Mouse (Mus musculus): ENCODE measurements around the gene Zfp871. TPM values are rescaled to one million over a fixed set of nuclear protein-coding genes. Genes with fewer than 3 reads are reported as not detected.

The Zfp871 gene
- polyA plus RNA-seq (2014; fragmentation: Nextera tagmentation; extraction: Ambion mirVana) = 45.8 and 48.1 TPM in 2 replicates

- peaks cover 13% of the 10 kb centered on the region for H3K36me3 ChIP-seq (ENCODE audit: control insufficient read depth, insufficient read depth, low read length)
- peak; percentile 98 for ATAC-seq (replicated peaks; ENCODE audit: low FRiP score)
- peak; percentile 87 for DNase-seq (ENCODE audit: low spot score)
- peaks cover 7% of the 10 kb centered on the region; the same call in 1 of the 2 replicates for H3K4me1 ChIP-seq (replicated peaks; ENCODE audit: control insufficient read depth, insufficient read depth, low read length)
- H3K4me2 ChIP-seq (ENCODE audit: low read depth, low read length, severe bottlenecking) = peak within 1 kb of the TSS; percentile 65
- H3K27ac ChIP-seq (ENCODE audit: low read depth, low read length) = peak within 1 kb of the TSS; percentile 74
- H3K9ac ChIP-seq (ENCODE audit: low read length) = peak within 1 kb of the TSS; percentile 93
- no peaks in the 10 kb centered on the region; the same call in 1 of the 2 replicates for H3K9me3 ChIP-seq (ENCODE audit: control insufficient read depth, low read length)
- H3K27me3 ChIP-seq (ENCODE audit: control insufficient read depth, insufficient read depth, low read length) = no peaks in the 10 kb centered on the region
- WGBS = under 1% methylated on average over 22 of the region's 22 CpGs
- H3K4me3 ChIP-seq (ENCODE audit: low read depth, low read length) = peak within 1 kb of the TSS; percentile 87
Observed at GRCm38 (mm10) chr17:32788094-32788559, at the start of gene Zfp871. Zfp871 (minus strand) TSS chr17:32788287.

GRCm38 (mm10) chr17:32830418-32830782, 42.3 kb upstream of the Zfp871 start:
- 34% methylated on average over 3 of the region's 3 CpGs for WGBS
- Histone ChIP-seq H3K9ac (ENCODE audit: low read length) (no peak overlapping the region; the same call in 1 of the 2 replicates), H3K4me3 (ENCODE audit: low read depth, low read length) (peak overlapping the region; percentile 80), H3K4me2 (ENCODE audit: low read depth, low read length, severe bottlenecking) (peak overlapping the region; percentile 71), H3K9me3 (ENCODE audit: control insufficient read depth, low read length) (no peaks in the 10 kb centered on the region), H3K4me1 (replicated peaks; ENCODE audit: control insufficient read depth, insufficient read depth, low read length) (peaks cover 5% of the 10 kb centered on the region; the same call in 1 of the 2 replicates), H3K36me3 (ENCODE audit: control insufficient read depth, insufficient read depth, low read length) (no peaks in the 10 kb centered on the region), H3K27me3 (ENCODE audit: control insufficient read depth, insufficient read depth, low read length) (no peaks in the 10 kb centered on the region), H3K27ac (ENCODE audit: low read depth, low read length) (no peak overlapping the region)
- DNase-seq (ENCODE audit: low spot score) = no peak
- ATAC-seq (replicated peaks; ENCODE audit: low FRiP score) = no peak; the same call in 1 of the 2 replicates

DNA sequence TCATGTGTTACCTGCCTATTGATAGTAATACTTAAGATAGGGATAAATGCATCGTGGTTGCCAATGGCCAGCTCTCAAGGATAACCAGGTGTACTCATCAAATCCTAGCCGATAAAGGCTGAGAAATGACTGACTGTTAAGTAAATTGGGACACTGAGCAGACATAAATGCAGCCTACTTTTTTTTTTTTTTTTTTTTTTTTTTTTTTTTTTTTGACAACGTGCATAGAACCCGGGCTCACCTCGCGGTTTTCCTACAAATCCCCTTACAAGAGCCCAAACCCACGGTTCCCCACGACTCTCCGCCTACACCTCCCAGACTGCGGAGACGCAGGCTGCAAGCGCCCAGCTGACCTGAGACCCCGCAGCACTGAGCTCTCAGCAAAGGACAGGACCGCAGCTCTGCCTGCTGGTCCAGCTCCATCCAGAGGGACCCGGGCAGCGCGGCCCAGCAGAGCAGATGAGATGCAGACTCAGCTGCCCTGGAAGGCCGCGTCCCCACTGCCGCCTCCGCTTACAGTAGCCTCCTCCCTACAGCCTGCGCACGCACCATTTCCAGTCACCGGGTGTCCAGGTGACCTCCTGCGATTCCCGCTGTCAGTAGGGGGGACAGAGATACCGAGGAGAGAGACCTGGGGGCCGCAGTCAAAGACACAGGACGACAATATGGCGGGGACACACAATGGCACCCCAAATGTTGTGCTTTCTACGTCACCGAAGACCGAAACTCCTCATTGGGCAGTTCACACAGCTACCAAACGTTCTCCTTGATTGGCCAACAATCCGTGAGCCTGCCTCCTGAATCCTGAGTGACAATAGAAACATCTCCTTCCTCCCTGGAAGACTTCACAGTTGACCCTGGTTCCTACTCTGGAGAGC, 41.7 kb upstream of the Zfp871 start, which contains the start of gene Zfp799:
Gene Zfp799 (minus strand): TSS at position 722 of the 878 bp plus-strand sequence.
- Histone ChIP-seq H3K4me3 (ENCODE audit: low read depth, low read length) (peak within 1 kb of the TSS; percentile 80), H3K36me3 (ENCODE audit: control insufficient read depth, insufficient read depth, low read length) (no peaks in the 10 kb centered on the region), H3K4me2 (ENCODE audit: low read depth, low read length, severe bottlenecking) (peak within 1 kb of the TSS; percentile 71), H3K9me3 (ENCODE audit: control insufficient read depth, low read length) (no peaks in the 10 kb centered on the region), H3K27ac (ENCODE audit: low read depth, low read length) (peak within 1 kb of the TSS; percentile 64), H3K9ac (ENCODE audit: low read length) (peak within 1 kb of the TSS; percentile 92), H3K4me1 (replicated peaks; ENCODE audit: control insufficient read depth, insufficient read depth, low read length) (peaks cover 5% of the 10 kb centered on the region; the same call in 1 of the 2 replicates), H3K27me3 (ENCODE audit: control insufficient read depth, insufficient read depth, low read length) (no peaks in the 10 kb centered on the region)
- DNase-seq (ENCODE audit: low spot score) (peak; percentile 82), ATAC-seq (replicated peaks; ENCODE audit: low FRiP score) (peak; percentile 99)
- WGBS = 2% methylated on average over 35 of the region's 35 CpGs

- Histone ChIP-seq H3K4me1 (replicated peaks; ENCODE audit: control insufficient read depth, insufficient read depth, low read length) (no peaks in the 10 kb centered on the region), H3K36me3 (ENCODE audit: control insufficient read depth, insufficient read depth, low read length) (peaks cover 10% of the 10 kb centered on the region), H3K27me3 (ENCODE audit: control insufficient read depth, insufficient read depth, low read length) (no peaks in the 10 kb centered on the region), H3K27ac (ENCODE audit: low read depth, low read length) (no peak overlapping the region), H3K9me3 (ENCODE audit: control insufficient read depth, low read length) (no peaks in the 10 kb centered on the region), H3K4me2 (ENCODE audit: low read depth, low read length, severe bottlenecking) (no peak overlapping the region), H3K4me3 (ENCODE audit: low read depth, low read length) (no peak overlapping the region), H3K9ac (ENCODE audit: low read length) (no peak overlapping the region)
- WGBS = 87% methylated on average over 1 of the region's 1 CpGs
- DNase-seq (ENCODE audit: low spot score) (no peak), ATAC-seq (replicated peaks; ENCODE audit: low FRiP score) (peak; percentile 64; the same call in 1 of the 2 replicates)
Observed at GRCm38 (mm10) chr17:32816074-32816784, 28.1 kb upstream of the Zfp871 start.

- Histone ChIP-seq H3K9me3 (ENCODE audit: control insufficient read depth, low read length) (no peaks in the 10 kb centered on the region), H3K4me3 (ENCODE audit: low read depth, low read length) (no peak overlapping the region), H3K9ac (ENCODE audit: low read length) (no peak overlapping the region), H3K27ac (ENCODE audit: low read depth, low read length) (no peak overlapping the region), H3K4me1 (replicated peaks; ENCODE audit: control insufficient read depth, insufficient read depth, low read length) (no peaks in the 10 kb centered on the region; the same call in 1 of the 2 replicates), H3K27me3 (ENCODE audit: control insufficient read depth, insufficient read depth, low read length) (no peaks in the 10 kb centered on the region), H3K36me3 (ENCODE audit: control insufficient read depth, insufficient read depth, low read length) (peaks cover 6% of the 10 kb centered on the region), H3K4me2 (ENCODE audit: low read depth, low read length, severe bottlenecking) (no peak overlapping the region)
- WGBS = 79% methylated on average over 7 of the region's 7 CpGs
- no peak for DNase-seq (ENCODE audit: low spot score)
- no peak for ATAC-seq (replicated peaks; ENCODE audit: low FRiP score)
Observed at GRCm38 (mm10) chr17:32814136-32814535, 26.0 kb upstream of the Zfp871 start.

DNA sequence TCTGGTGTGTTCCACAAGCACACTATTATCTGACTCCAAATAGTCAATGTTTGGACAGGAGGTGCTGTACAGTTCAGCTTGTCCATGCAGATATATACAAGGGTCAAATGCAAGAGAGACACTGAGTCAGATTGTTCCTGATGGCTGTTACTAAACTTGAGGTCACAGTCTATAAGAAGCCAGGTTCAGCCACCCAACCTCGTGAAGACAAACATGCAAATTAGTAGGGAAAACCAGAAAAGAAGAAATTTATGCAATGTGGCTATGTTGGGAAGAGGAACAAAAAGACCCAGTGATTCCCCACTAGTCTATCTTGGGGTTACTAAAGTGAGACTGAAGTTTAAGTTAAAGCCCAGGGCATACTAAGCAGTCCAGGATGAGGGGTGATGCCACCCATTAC, 22.6 kb upstream of the Zfp871 start:
- Histone ChIP-seq H3K27ac (ENCODE audit: low read depth, low read length) (no peak overlapping the region), H3K9ac (ENCODE audit: low read length) (no peak overlapping the region), H3K9me3 (ENCODE audit: control insufficient read depth, low read length) (no peaks in the 10 kb centered on the region), H3K4me2 (ENCODE audit: low read depth, low read length, severe bottlenecking) (no peak overlapping the region), H3K4me3 (ENCODE audit: low read depth, low read length) (no peak overlapping the region), H3K4me1 (replicated peaks; ENCODE audit: control insufficient read depth, insufficient read depth, low read length) (peaks cover 9% of the 10 kb centered on the region; the same call in 1 of the 2 replicates), H3K36me3 (ENCODE audit: control insufficient read depth, insufficient read depth, low read length) (no peaks in the 10 kb centered on the region), H3K27me3 (ENCODE audit: control insufficient read depth, insufficient read depth, low read length) (no peaks in the 10 kb centered on the region)
- ATAC-seq (replicated peaks; ENCODE audit: low FRiP score) (no peak), DNase-seq (ENCODE audit: low spot score) (no peak)
- WGBS = 26% methylated on average over 1 of the region's 1 CpGs

DNA sequence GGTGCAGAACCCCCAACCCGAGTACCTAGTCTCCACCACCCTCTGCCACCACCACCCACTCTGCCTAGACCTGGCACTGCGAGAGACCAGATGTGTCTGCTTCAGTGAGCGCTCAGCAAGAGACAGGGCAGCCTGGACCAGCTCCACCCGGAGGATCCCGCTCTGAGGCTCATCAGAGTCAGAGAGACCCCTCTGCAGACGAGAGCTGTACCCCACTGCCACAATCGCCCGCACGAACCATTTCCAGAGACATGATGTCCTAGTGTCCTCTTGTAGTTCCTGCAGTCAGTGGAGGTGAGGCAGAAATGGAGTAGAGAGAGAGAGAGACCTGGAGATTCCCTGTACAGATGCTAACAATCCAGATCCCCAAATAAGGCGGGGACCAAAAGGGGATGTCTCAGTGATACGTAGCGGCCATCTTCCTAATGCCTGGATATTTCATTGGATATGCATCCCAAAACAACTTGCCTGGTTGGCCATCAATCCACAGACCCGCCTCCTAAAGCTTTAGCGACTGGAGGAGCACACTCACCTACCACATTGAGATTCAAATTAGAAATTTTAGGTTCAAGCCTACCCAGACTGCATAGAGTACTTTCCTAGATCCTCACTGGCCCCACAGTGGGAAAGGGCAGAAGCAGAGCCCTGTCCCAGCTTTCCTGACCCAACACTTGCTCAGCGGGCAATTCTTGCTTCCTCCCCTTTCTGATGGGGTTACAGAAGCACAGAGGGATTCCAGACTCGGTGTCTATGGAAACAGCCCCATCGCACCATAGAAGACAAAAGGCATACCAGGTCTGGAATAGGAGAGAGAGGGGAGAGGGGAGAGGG, 21.7 kb upstream of the Zfp871 start, which contains the start of gene Zfp811:
Gene Zfp811 (minus strand): TSS at position 388 of the 831 bp plus-strand sequence.
- DNase-seq (ENCODE audit: low spot score) (peak; percentile 77), ATAC-seq (replicated peaks; ENCODE audit: low FRiP score) (peak; percentile 87)
- H3K27me3 ChIP-seq (ENCODE audit: control insufficient read depth, insufficient read depth, low read length) = no peaks in the 10 kb centered on the region
- peak within 1 kb of the TSS; percentile 59 for H3K4me3 ChIP-seq (ENCODE audit: low read depth, low read length)
- peak within 1 kb of the TSS; percentile 77 for H3K4me2 ChIP-seq (ENCODE audit: low read depth, low read length, severe bottlenecking)
- H3K27ac ChIP-seq (ENCODE audit: low read depth, low read length) = peak within 1 kb of the TSS; percentile 88
- WGBS = 0% methylated on average over 17 of the region's 17 CpGs
- no peaks in the 10 kb centered on the region for H3K9me3 ChIP-seq (ENCODE audit: control insufficient read depth, low read length)
- peaks cover 9% of the 10 kb centered on the region; the same call in 1 of the 2 replicates for H3K4me1 ChIP-seq (replicated peaks; ENCODE audit: control insufficient read depth, insufficient read depth, low read length)
- H3K9ac ChIP-seq (ENCODE audit: low read length) = peak within 1 kb of the TSS; percentile 77
- no peaks in the 10 kb centered on the region for H3K36me3 ChIP-seq (ENCODE audit: control insufficient read depth, insufficient read depth, low read length)

Data from forebrain, embryonic 11.5 days (tissue).